ENCODE assay signal across 8 mouse cellular contexts in the genomic region with DNA sequence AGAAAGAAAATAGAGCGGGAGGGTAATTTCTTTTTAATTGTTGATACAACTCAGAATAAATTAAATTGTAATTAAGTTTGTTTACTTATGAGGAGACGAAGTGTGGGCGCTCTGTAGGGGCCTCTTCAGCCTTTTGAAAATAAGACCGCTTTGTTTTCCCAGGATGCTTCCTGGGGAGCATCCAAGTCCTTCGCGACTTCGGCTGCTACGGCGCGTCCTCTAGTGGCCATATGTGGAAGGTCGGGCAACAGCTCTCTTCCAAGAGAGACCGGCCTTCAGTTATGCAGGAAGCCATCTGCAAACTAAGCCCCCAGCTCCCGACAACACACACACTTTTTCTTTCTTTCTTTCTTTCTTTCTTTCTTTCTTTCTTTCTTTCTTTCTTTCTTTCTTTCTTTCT. TPM values are rescaled to one million over a fixed set of nuclear protein-coding genes. Genes with fewer than 3 reads are reported as not detected.
DNase-seq lines count a peak whose midpoint lies in the region; ATAC-seq and TF ChIP-seq lines count a peak whose summit lies in the region.

No protein-coding gene starts in this region.

- ATAC-seq in CD4-positive, CD25-positive, alpha-beta regulatory T cell, adult 4 months = peak; percentile 86
- ATAC-seq in forebrain, embryonic 13.5 days = peak; percentile 85
- ATAC-seq in lung, embryonic 14.5 days (ENCODE audit: insufficient read depth) = peak; percentile 74

- H3K36me3 ChIP-seq in forebrain, embryonic 13.5 days (ENCODE audit: poor library complexity, severe bottlenecking) = no peaks in the 10 kb centered on the region
- no peaks in the 10 kb centered on the region for H3K36me3 ChIP-seq in lung, embryonic 14.5 days (ENCODE audit: insufficient read depth)
- no peaks in the 10 kb centered on the region for H3K36me3 ChIP-seq in thymus, adult 2 months (ENCODE audit: control insufficient read depth, insufficient read depth, low read length)

- 2% methylated on average over 13 of the region's 13 CpGs for WGBS in forebrain, embryonic 13.5 days
- WGBS in lung, embryonic 14.5 days = 2% methylated on average over 13 of the region's 13 CpGs
- 13% methylated on average over 13 of the region's 13 CpGs for WGBS in thymus, adult 2 months

- peak; percentile 97 for DNase-seq in brain, embryonic 14.5 days (ENCODE audit: low read depth)
- peak; percentile 59 for DNase-seq in heart, postnatal 25 days (ENCODE audit: low spot score)
- DNase-seq in layer of hippocampus, adult 18-20 months (ENCODE audit: low spot score in 2 of 2) = peak; percentile 69 to 90
- DNase-seq in lung, embryonic 14.5 days = peak; percentile 96
- peak; percentile 39 for DNase-seq in ovary, adult 18-20 months (ENCODE audit: low spot score)
- DNase-seq in thymus, adult 2 months = peak; percentile 78

- intact Hi-C loops in heart, postnatal 25 days (cut with DNase I) = loop anchor here (5.0 kb wide), 2 partner anchors 105 to 140 kb away; no protein-coding TSS in a partner anchor

- 0 out of 2 replicates have a peak overlapping the region, but pooled peaks have one; percentile 7 for H3K4me3 ChIP-seq in forebrain, embryonic 13.5 days
- no peak overlapping the region for H3K4me3 ChIP-seq in lung, embryonic 14.5 days (ENCODE audit: low read depth, low read length)
- no peak overlapping the region for H3K4me3 ChIP-seq in thymus, adult 2 months (ENCODE audit: control insufficient read depth, insufficient read depth, low read length)

- TF ChIP-seq POLR2A in brain, embryonic 14.5 days (IDR thresholded peaks at IDR 0.05; ENCODE audit: borderline replicate concordance, extremely low read depth, insufficient read depth, insufficient read length, poor library complexity, severe bottlenecking) = no peak
- TF ChIP-seq POLR2A in thymus, adult 2 months (IDR thresholded peaks at IDR 0.05; ENCODE audit: control insufficient read depth, extremely low read depth, insufficient read depth, low read length, poor library complexity) = no peak

- H3K9me3 ChIP-seq in forebrain, embryonic 13.5 days (replicated peaks) = peaks cover 4% of the 10 kb centered on the region; the same call in 1 of the 2 replicates
- H3K9me3 ChIP-seq in lung, embryonic 14.5 days (ENCODE audit: low read depth, low read length) = no peaks in the 10 kb centered on the region

- H3K27ac ChIP-seq in forebrain, embryonic 13.5 days = no peak overlapping the region
- no peak overlapping the region for H3K27ac ChIP-seq in lung, embryonic 14.5 days (ENCODE audit: low read depth)
- no peak overlapping the region for H3K27ac ChIP-seq in thymus, adult 2 months (ENCODE audit: control insufficient read depth, insufficient read depth, low read length)

- H3K4me2 ChIP-seq in forebrain, embryonic 13.5 days = peak overlapping the region; percentile 38
- peak overlapping the region; percentile 43; the same call in 1 of the 2 replicates for H3K4me2 ChIP-seq in lung, embryonic 14.5 days

- H3K9ac ChIP-seq in forebrain, embryonic 13.5 days = peak overlapping the region; percentile 16; the same call in 1 of the 2 replicates
- no peak overlapping the region for H3K9ac ChIP-seq in lung, embryonic 14.5 days

- H3K4me1 ChIP-seq in forebrain, embryonic 13.5 days = peaks cover 4% of the 10 kb centered on the region; the same call in 1 of the 2 replicates
- H3K4me1 ChIP-seq in lung, embryonic 14.5 days (ENCODE audit: insufficient read depth) = no peaks in the 10 kb centered on the region
- peaks cover 3% of the 10 kb centered on the region for H3K4me1 ChIP-seq in thymus, adult 2 months (replicated peaks; ENCODE audit: control insufficient read depth, insufficient read depth, low read length)

- 0 out of 2 replicates have a peak, but pooled peaks cover 2% of the 10 kb centered on the region for H3K27me3 ChIP-seq in forebrain, embryonic 13.5 days
- H3K27me3 ChIP-seq in lung, embryonic 14.5 days (ENCODE audit: insufficient read depth, low read length) = no peaks in the 10 kb centered on the region
- no peaks in the 10 kb centered on the region for H3K27me3 ChIP-seq in thymus, adult 2 months (ENCODE audit: control insufficient read depth, insufficient read depth, low read length)

- peak; percentile 99 for TF ChIP-seq CTCF in brain, embryonic 14.5 days (IDR thresholded peaks at IDR 0.05; ENCODE audit: borderline replicate concordance, extremely low read depth, insufficient read depth, insufficient read length)
- TF ChIP-seq CTCF in lung, embryonic 14.5 days (IDR thresholded peaks at IDR 0.05; ENCODE audit: low read depth) = peak; percentile 93
- TF ChIP-seq CTCF in thymus, adult 2 months (IDR thresholded peaks at IDR 0.05; ENCODE audit: borderline replicate concordance, control insufficient read depth, extremely low read depth, insufficient read depth, low read length, poor library complexity) = peak; percentile 94

RNA-seq across cellular contexts. Expression of a gene that starts 54.1 kb away (rescaled TPM):
- polyA plus RNA-seq in CD4-positive, CD25-positive, alpha-beta regulatory T cell, adult 4 months (2017; shearing (Covaris generic)) = 10 to 100 TPM; 30.2 to 44.0 TPM
- 49.9 and 65.0 TPM in 2 replicates for polyA plus RNA-seq in brain, embryonic 14.5 days (2012; rRNA removed)
- 19.1 and 19.3 TPM in 2 replicates for polyA plus RNA-seq in forebrain, embryonic 13.5 days (2015; fragmentation: Nextera tagmentation; extraction: Ambion mirVana)
- 10 to 100 TPM; 35.9 to 41.0 TPM for total RNA-seq in heart, postnatal 25 days (2021)
- total RNA-seq in layer of hippocampus, adult 18-20 months (2021) = 10 to 100 TPM; 76.7 to 78.0 TPM
- 28.1 and 28.3 TPM in 2 replicates for polyA plus RNA-seq in lung, embryonic 14.5 days (2014; fragmentation: Nextera tagmentation; extraction: Ambion mirVana)
- 83.7 and 107 TPM in 2 replicates for polyA plus RNA-seq in thymus, adult 2 months (2012; rRNA removed)

Comparison
In these comparisons a context has a peak if more than half of its experiments do, and no peak if none do; other contexts are left out.
1. DNase-seq: peak in every context shown above with its lines; median percentile 97 in brain, embryonic 14.5 days; 96 in lung, embryonic 14.5 days; 80 in layer of hippocampus, adult 18-20 months; 78 in thymus, adult 2 months; 59 in heart, postnatal 25 days; 39 in ovary, adult 18-20 months.